ENCODE assay signal across 8 mouse cellular contexts in genomic region chr13:23435676-23436075, GRCm38 (mm10). TPM values are rescaled to one million over a fixed set of nuclear protein-coding genes. Genes with fewer than 3 reads are reported as not detected.
DNase-seq lines count a peak whose midpoint lies in the region; ATAC-seq and TF ChIP-seq lines count a peak whose summit lies in the region.

No protein-coding gene starts in this region.

- DNase-seq in kidney, adult 11 months: no peak
- DNase-seq in ZHBTc4 (ENCODE audit: low read depth, low spot score): peak; percentile 77
- peak; percentile 42 for DNase-seq in heart, postnatal 0 days (ENCODE audit: low spot score)
- no peak for DNase-seq in testis, postnatal 14 days (ENCODE audit: low spot score)
- DNase-seq in ovary, postnatal 14 days (ENCODE audit: low spot score): no peak
- no peak for DNase-seq in natural killer cell, adult 2 months (ENCODE audit: low spot score in 2 of 2)

- H3K27me3 ChIP-seq in kidney, embryonic 14.5 days (ENCODE audit: control insufficient read depth, insufficient read depth, low read length): no peaks in the 10 kb centered on the region
- no peaks in the 10 kb centered on the region for H3K27me3 ChIP-seq in heart, postnatal 0 days (ENCODE audit: control insufficient read depth, insufficient read depth, low read length)

- peak overlapping the region; percentile 49; the same call in 1 of the 2 replicates for H3K9ac ChIP-seq in kidney, embryonic 14.5 days (ENCODE audit: low read depth, low read length)
- H3K9ac ChIP-seq in heart, postnatal 0 days (replicated peaks; ENCODE audit: low read depth, low read length): 0 out of 2 replicates have a peak overlapping the region, but pooled peaks have one; percentile 23

- H3K4me2 ChIP-seq in kidney, embryonic 14.5 days (replicated peaks; ENCODE audit: low read depth, low read length): peak overlapping the region; percentile 58
- H3K4me2 ChIP-seq in heart, postnatal 0 days (ENCODE audit: low read depth, low read length): peak overlapping the region; percentile 59

- TF ChIP-seq CTCF in heart, postnatal 0 days (IDR thresholded peaks at IDR 0.05; ENCODE audit: low read depth): no peak

- H3K79me2 ChIP-seq in macrophage (ENCODE audit: inconsistent target): no peaks in the 10 kb centered on the region

- no peak overlapping the region for H3K27ac ChIP-seq in kidney, embryonic 14.5 days (ENCODE audit: low read depth, low read length)
- peak overlapping the region; percentile 3; the same call in 1 of the 2 replicates for H3K27ac ChIP-seq in heart, postnatal 0 days (ENCODE audit: low read depth)
- H3K27ac ChIP-seq in macrophage: no peak overlapping the region

- ATAC-seq in kidney, embryonic 14.5 days (ENCODE audit: low FRiP score, low TSS enrichment): no peak
- ATAC-seq in heart, postnatal 0 days (ENCODE audit: insufficient read depth, low read depth): no peak

- 2% methylated on average over 12 of the region's 12 CpGs for WGBS in kidney, embryonic 14.5 days
- under 1% methylated on average over 12 of the region's 12 CpGs for WGBS in heart, postnatal 0 days
- WGBS in macrophage (ENCODE audit: missing documents): 47% methylated on average over 12 of the region's 12 CpGs

- 0 out of 2 replicates have a peak, but pooled peaks cover 14% of the 10 kb centered on the region for H3K4me1 ChIP-seq in kidney, embryonic 14.5 days (ENCODE audit: control insufficient read depth, insufficient read depth, low read length)
- no peaks in the 10 kb centered on the region for H3K4me1 ChIP-seq in heart, postnatal 0 days (ENCODE audit: control insufficient read depth, insufficient read depth)

- peak overlapping the region; percentile 47 for H3K4me3 ChIP-seq in kidney, embryonic 14.5 days (ENCODE audit: low read length)
- peak overlapping the region; percentile 41 for H3K4me3 ChIP-seq in heart, postnatal 0 days (ENCODE audit: low read depth, low read length)
- peak overlapping the region; percentile 54; the same call in 1 of the 2 replicates for H3K4me3 ChIP-seq in macrophage (ENCODE audit: inconsistent target)

- no peaks in the 10 kb centered on the region for H3K36me3 ChIP-seq in kidney, embryonic 14.5 days (ENCODE audit: control insufficient read depth, insufficient read depth, low read length)
- no peaks in the 10 kb centered on the region for H3K36me3 ChIP-seq in heart, postnatal 0 days (replicated peaks; ENCODE audit: control insufficient read depth, insufficient read depth, low read length)
- no peaks in the 10 kb centered on the region for H3K36me3 ChIP-seq in macrophage (ENCODE audit: inconsistent target)

- no peaks in the 10 kb centered on the region for H3K9me3 ChIP-seq in kidney, embryonic 14.5 days (ENCODE audit: control insufficient read depth, low read length)
- no peaks in the 10 kb centered on the region for H3K9me3 ChIP-seq in heart, postnatal 0 days (replicated peaks; ENCODE audit: control insufficient read depth, low read length)

- no peak for TF ChIP-seq EP300 in heart, postnatal 0 days (IDR thresholded peaks at IDR 0.05; ENCODE audit: low read depth)

RNA-seq across cellular contexts. Expression of gene Abt1, which starts 12.0 kb away (rescaled TPM):
- polyA plus RNA-seq in kidney, embryonic 14.5 days (2014; fragmentation: Nextera tagmentation; extraction: Ambion mirVana): 12.5 and 13.5 TPM in 2 replicates
- 6.7 and 7.4 TPM in 2 replicates for total RNA-seq in heart, postnatal 0 days (2014; rRNA removed; ENCODE audit: low replicate concordance)
- 6.8 and 7.2 TPM in 2 replicates for polyA plus RNA-seq in heart, postnatal 0 days (2015; fragmentation: Nextera tagmentation; extraction: Ambion mirVana)
- 1 to 10 TPM in 20 of 26 experiments, under 1 TPM in 6; 0.46 to 3.6 (median 1.9) TPM for total RNA-seq in macrophage (2018; cell fraction: chromatin; rRNA removed)
- 1 to 10 TPM; 1.9 to 4.1 (median 3.4) TPM for total RNA-seq in macrophage (2018; cell fraction: cytosol; rRNA removed)
- 1 to 10 TPM in 24 of 26 experiments, under 1 TPM in 2; 0.59 to 4.0 (median 2.2) TPM for total RNA-seq in macrophage (2018; cell fraction: nucleus; rRNA removed)
- polyA plus RNA-seq in macrophage (2018): 3.5 to 4.4 TPM (median 3.7 TPM) in 3 replicates

RNA-seq across cellular contexts. Expression of gene Btn1a1, which starts 30.0 kb away (rescaled TPM):
- 0.09 TPM in 2 replicates for polyA plus RNA-seq in kidney, embryonic 14.5 days (2014; fragmentation: Nextera tagmentation; extraction: Ambion mirVana)
- 0.27 TPM in 1 of 2 replicates, not detected in the other for total RNA-seq in heart, postnatal 0 days (2014; rRNA removed; ENCODE audit: low replicate concordance)
- polyA plus RNA-seq in heart, postnatal 0 days (2015; fragmentation: Nextera tagmentation; extraction: Ambion mirVana): 0.14 and 0.18 TPM in 2 replicates
- not detected for total RNA-seq in macrophage (2018; cell fraction: chromatin; rRNA removed)
- total RNA-seq in macrophage (2018; cell fraction: cytosol; rRNA removed): not detected
- not detected for total RNA-seq in macrophage (2018; cell fraction: nucleus; rRNA removed)
- polyA plus RNA-seq in macrophage (2018): not detected in 3 replicates

RNA-seq across cellular contexts. Expression of gene Btn2a2, which starts 53.0 kb away (rescaled TPM):
- polyA plus RNA-seq in kidney, embryonic 14.5 days (2014; fragmentation: Nextera tagmentation; extraction: Ambion mirVana): 0.31 and 0.87 TPM in 2 replicates
- not detected in 2 replicates for total RNA-seq in heart, postnatal 0 days (2014; rRNA removed; ENCODE audit: low replicate concordance)
- polyA plus RNA-seq in heart, postnatal 0 days (2015; fragmentation: Nextera tagmentation; extraction: Ambion mirVana): 0.04 and 0.15 TPM in 2 replicates
- not detected for total RNA-seq in macrophage (2018; cell fraction: chromatin; rRNA removed)
- total RNA-seq in macrophage (2018; cell fraction: cytosol; rRNA removed): not detected
- total RNA-seq in macrophage (2018; cell fraction: nucleus; rRNA removed): not detected
- polyA plus RNA-seq in macrophage (2018): not detected in 3 replicates

Comparison
In these comparisons a context has a peak if more than half of its experiments do, and no peak if none do; other contexts are left out.
1. DNase-seq: peak in ZHBTc4 (single experiment) and heart, postnatal 0 days (single experiment); none in kidney, adult 11 months (single experiment), testis, postnatal 14 days (single experiment), ovary, postnatal 14 days (single experiment) and natural killer cell, adult 2 months (0 of 2).
2. Peak in every context shown above with its lines, with median percentiles within 50 percentile points of each other: H3K4me3 ChIP-seq.